10 mouse cellular contexts compared by ENCODE assay signal in the genomic region with DNA sequence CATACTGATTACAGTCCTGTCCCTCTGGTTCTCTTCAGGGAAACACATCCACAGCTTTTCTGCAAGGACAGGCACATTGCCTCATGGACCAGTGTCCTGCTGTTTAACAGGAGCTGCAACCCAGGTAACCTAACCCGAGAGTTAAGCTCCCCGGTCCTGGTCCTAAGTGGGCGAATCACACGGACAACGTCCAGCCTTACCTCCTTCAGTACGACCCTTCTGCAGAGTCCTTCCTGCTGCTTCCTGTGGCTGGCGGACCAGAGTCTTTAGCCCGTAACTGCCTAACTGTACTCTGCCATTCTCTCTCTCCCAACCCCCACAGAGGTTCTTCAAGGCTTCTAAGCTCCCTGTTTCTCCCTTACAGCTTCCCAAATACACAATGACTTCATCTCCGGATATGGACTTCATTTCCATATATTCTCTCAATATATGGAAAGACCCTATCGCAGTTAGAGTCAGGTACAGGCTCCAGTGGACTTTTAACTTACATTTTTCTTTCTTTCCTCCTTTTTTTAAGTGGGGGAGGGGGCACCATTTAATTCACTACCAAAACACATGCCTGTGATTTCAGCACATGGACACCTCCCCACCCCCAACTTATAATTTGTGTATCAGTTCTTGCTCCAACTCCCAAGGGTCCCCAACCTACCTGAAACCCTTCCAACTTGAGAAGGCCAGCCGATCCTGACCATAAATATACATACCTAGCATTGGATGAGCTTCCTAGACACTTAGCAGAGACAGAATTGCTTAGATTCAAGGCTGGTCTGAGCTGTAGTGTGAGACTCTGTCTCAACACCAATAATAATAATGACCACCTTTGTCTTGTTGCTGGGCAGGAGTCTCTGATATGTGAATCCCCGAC. TPM values are rescaled to one million over a fixed set of nuclear protein-coding genes. Genes with fewer than 3 reads are reported as not detected.
DNase-seq lines count a peak whose midpoint lies in the region; ATAC-seq and TF ChIP-seq lines count a peak whose summit lies in the region.
"Had no signal": no experiment of that assay in that cellular context is flagged by ENCODE, and none has a peak within 500 bp of the region (broad histone marks: within the 10 kb centered on the region; RNA-seq: fewer than 3 reads in every experiment).

No protein-coding gene starts in this region.

- TF ChIP-seq CTCF in brain, embryonic 14.5 days (IDR thresholded peaks at IDR 0.05; ENCODE audit: borderline replicate concordance, extremely low read depth, insufficient read depth, insufficient read length) = no peak

- ATAC-seq in erythroid progenitor cell, adult 5-6 weeks (replicated peaks; ENCODE audit: low FRiP score, poor library complexity, severe bottlenecking) = no peak

- DNase-seq in adrenal gland, adult 2 months = peak; percentile 1
- no peak for DNase-seq in adrenal gland, postnatal 4 days (ENCODE audit: low spot score in 2 of 2)
- DNase-seq in kidney, adult 18-20 months = peak; percentile 11
- no peak for DNase-seq in kidney, postnatal 14 days
- peak; percentile 37 for DNase-seq in brain, embryonic 14.5 days (ENCODE audit: low read depth)
- DNase-seq in kidney, postnatal 10 days = peak; percentile 35
- no peak for DNase-seq in spleen, postnatal 4 days (ENCODE audit: low spot score in 2 of 2)
- DNase-seq: cerebellum, postnatal 14 days; spleen, adult 18-20 months had no signal

- TF ChIP-seq POLR2A in brain, embryonic 14.5 days (IDR thresholded peaks at IDR 0.05; ENCODE audit: borderline replicate concordance, extremely low read depth, insufficient read depth, insufficient read length, poor library complexity, severe bottlenecking) = no peak

RNA-seq across cellular contexts. Expression of gene Bahcc1, which starts 11.6 kb away (rescaled TPM):
- 10 to 100 TPM in 1 of 2 experiments, 1 to 10 TPM in 1; 9.2 to 21.9 TPM for total RNA-seq in adrenal gland, adult 2 months (2021)
- 17.9 and 19.5 TPM in 2 replicates for polyA plus RNA-seq in adrenal gland, adult 2 months (2012; rRNA removed)
- total RNA-seq in adrenal gland, postnatal 4 days (2021) = 10 to 100 TPM; 25.3 to 26.7 TPM
- 29.0 and 47.0 TPM in 2 replicates for polyA plus RNA-seq in brain, embryonic 14.5 days (2012; rRNA removed)
- 2.5 and 2.9 TPM in 2 replicates for total RNA-seq in erythroid progenitor cell, adult 5-6 weeks (2015; ENCODE audit: low replicate concordance)
- 1.4 TPM in 2 replicates for total RNA-seq in erythroid progenitor cell, adult 5-6 weeks (2017; ENCODE audit: low replicate concordance)

Comparison
In these comparisons a context has a peak if more than half of its experiments do, and no peak if none do; other contexts are left out.
1. DNase-seq: peak in adrenal gland, adult 2 months (single experiment), kidney, adult 18-20 months (single experiment), brain, embryonic 14.5 days (single experiment) and kidney, postnatal 10 days (single experiment); none in adrenal gland, postnatal 4 days (0 of 2), kidney, postnatal 14 days (single experiment) and spleen, postnatal 4 days (0 of 2).